Mouse (Mus musculus) megakaryocyte progenitor cell, adult 5-6 weeks (primary cell): ENCODE data around the gene Smc3. TPM values are rescaled to one million over a fixed set of nuclear protein-coding genes. Genes with fewer than 3 reads are reported as not detected.

ENCODE experiments used
- ATAC-seq: replicated peaks from 2 replicates; pipeline ENCODE4 v1.8.0; 2016; ENCODE audit warnings: mild to moderate bottlenecking, moderate TSS enrichment, inconsistent platforms; ENCODE audit not compliant: poor library complexity
- total RNA-seq, 2 experiments: library from RNA; stranded (forward) in 1 of 2; stranded (reverse) in 1 of 2; fragments of 157-497, 149-512 nt in 1 of 2; fragments of 200-1000 nt in 1 of 2; gene quantifications; 2 replicates each; pipeline versions ENCODE4 v1.2.3 to v1.2.4; 2015 to 2017

Gene Smc3
- total RNA-seq, 2 experiments from 2014 or later = 109 to 140 TPM

GRCm38 (mm10) chr19:53687592-53687991 is 87.4 kb downstream of the Smc3 start:
- no peak for ATAC-seq

GRCm38 (mm10) chr19:53690816-53691215 is 90.6 kb downstream of the Smc3 start:
- ATAC-seq = no peak

GRCm38 (mm10) chr19:53694020-53694419 is 93.8 kb downstream of the Smc3 start:
- ATAC-seq = no peak

Other genes starting within 250 kb of the Smc3 start
- not detected in 2 replicates for gene Gm10197, start 228.6 kb upstream of the Smc3 start, total RNA-seq (2015)
- not detected in 2 replicates for gene Gm10197, start 228.6 kb upstream of the Smc3 start, total RNA-seq (2017)
- 83.2 and 83.5 TPM in 2 replicates for gene Smndc1, start 209.8 kb upstream of the Smc3 start, total RNA-seq (2015)
- 32.3 and 42.5 TPM in 2 replicates for gene Smndc1, start 209.8 kb upstream of the Smc3 start, total RNA-seq (2017)
- 6.8 and 7.1 TPM in 2 replicates for gene Dusp5, start 71.3 kb upstream of the Smc3 start, total RNA-seq (2015)
- gene Dusp5, start 71.3 kb upstream of the Smc3 start, total RNA-seq (2017) = 3.4 and 6.0 TPM in 2 replicates
- gene Nutf2-ps1, start 11.3 kb upstream of the Smc3 start, total RNA-seq (2015) = 60.9 and 62.8 TPM in 2 replicates
- gene Nutf2-ps1, start 11.3 kb upstream of the Smc3 start, total RNA-seq (2017) = 141 and 174 TPM in 2 replicates
- 0.05 TPM in 1 of 2 replicates, not detected in the other for gene Rbm20, start 76.9 kb downstream of the Smc3 start, total RNA-seq (2015)
- gene Rbm20, start 76.9 kb downstream of the Smc3 start, total RNA-seq (2017) = 0.03 and 0.17 TPM in 2 replicates